Mouse (Mus musculus): ENCODE measurements around the gene Gas7.

The Gas7 gene

GRCm38 (mm10) chr11:67628522-67628921 lies 173.3 kb downstream of the Gas7 start:
- peak; percentile 74 to 78 for DNase-seq

- peak; percentile 20 to 61 for DNase-seq
These were observed 177.7 kb downstream of the Gas7 start for GRCm38 (mm10) chr11:67632906-67633305.

- DNase-seq: no peak
These were observed 178.5 kb downstream of the Gas7 start for GRCm38 (mm10) chr11:67633620-67634229.

- no peak for DNase-seq
These were observed 181.0 kb downstream of the Gas7 start for GRCm38 (mm10) chr11:67636201-67636600.

- no peak for DNase-seq
These were observed 181.8 kb downstream of the Gas7 start for GRCm38 (mm10) chr11:67636905-67637586.

- no peak for DNase-seq
These were observed 183.2 kb downstream of the Gas7 start for GRCm38 (mm10) chr11:67638401-67638800.

GRCm38 (mm10) chr11:67640299-67640698 lies 185.1 kb downstream of the Gas7 start:
- no peak for DNase-seq

- no peak for DNase-seq
These were observed 187.2 kb downstream of the Gas7 start for GRCm38 (mm10) chr11:67642421-67642820.

- peak in 1 of 2 experiments; percentile 4 for DNase-seq
These were observed 187.6 kb downstream of the Gas7 start for GRCm38 (mm10) chr11:67642835-67643234.

- no peak for DNase-seq
These were observed 188.2 kb downstream of the Gas7 start for GRCm38 (mm10) chr11:67643465-67643864.

GRCm38 (mm10) chr11:67644632-67645149 lies 189.5 kb downstream of the Gas7 start:
- DNase-seq: peak in 1 of 2 experiments; percentile 8

GRCm38 (mm10) chr11:67647745-67648144 lies 192.5 kb downstream of the Gas7 start:
- DNase-seq: peak; percentile 75 to 88

GRCm38 (mm10) chr11:67648651-67649407 lies 193.6 kb downstream of the Gas7 start:
- DNase-seq: peak in 1 of 2 experiments; percentile 6

GRCm38 (mm10) chr11:67649971-67650707 lies 194.9 kb downstream of the Gas7 start:
- peak in 1 of 2 experiments; percentile 36 for DNase-seq

- no peak for DNase-seq
These were observed 196.5 kb downstream of the Gas7 start for GRCm38 (mm10) chr11:67651731-67652130.

- peak; percentile 13 to 57 for DNase-seq
These were observed 197.1 kb downstream of the Gas7 start for GRCm38 (mm10) chr11:67652194-67652892.

GRCm38 (mm10) chr11:67652893-67653255 lies 197.6 kb downstream of the Gas7 start:
- no peak for DNase-seq

GRCm38 (mm10) chr11:67653521-67654090 lies 198.4 kb downstream of the Gas7 start:
- no peak for DNase-seq

GRCm38 (mm10) chr11:67654514-67654913 lies 199.3 kb downstream of the Gas7 start:
- no peak for DNase-seq

GRCm38 (mm10) chr11:67655236-67655959 lies 200.2 kb downstream of the Gas7 start:
- DNase-seq: no peak

GRCm38 (mm10) chr11:67656366-67656765 lies 201.1 kb downstream of the Gas7 start:
- DNase-seq: no peak

Measured in kidney, postnatal 36 days (tissue).